Mouse (Mus musculus): ENCODE data around the gene E030018B13Rik. TPM values are rescaled to one million over a fixed set of nuclear protein-coding genes. Genes with fewer than 3 reads are reported as not detected.

Gene E030018B13Rik
- polyA plus RNA-seq, 1 experiment: not detected

GRCm38 (mm10) chr7:63938066-63938913 is 21.6 kb downstream of the E030018B13Rik start:
- Histone ChIP-seq H3K27me3 (ENCODE audit: control insufficient read depth) (no peaks in the 10 kb centered on the region), H3K4me3 (replicated peaks) (peak overlapping the region; percentile 76), H3K36me3 (ENCODE audit: control insufficient read depth) (peaks cover 14% of the 10 kb centered on the region), H3K9me3 (ENCODE audit: control insufficient read depth, low read length) (no peaks in the 10 kb centered on the region), H3K4me1 (ENCODE audit: control insufficient read depth) (peaks cover 86% of the 10 kb centered on the region)
- TF ChIP-seq TAL1 (IDR thresholded peaks at IDR 0.05; ENCODE audit: low read length) (no peak), GATA1 (IDR thresholded peaks at IDR 0.05; ENCODE audit: low read length) (no peak)

- peak within 1 kb of the TSS; percentile 76 for H3K4me3 ChIP-seq (replicated peaks)
- no peaks in the 10 kb centered on the region for H3K9me3 ChIP-seq (ENCODE audit: control insufficient read depth, low read length)
- peaks cover 79% of the 10 kb centered on the region for H3K4me1 ChIP-seq (ENCODE audit: control insufficient read depth)
- no peak for TF ChIP-seq TAL1 (IDR thresholded peaks at IDR 0.05; ENCODE audit: low read length)
- TF ChIP-seq GATA1 (IDR thresholded peaks at IDR 0.05; ENCODE audit: low read length): no peak
- H3K36me3 ChIP-seq (ENCODE audit: control insufficient read depth): peaks cover 7% of the 10 kb centered on the region
- H3K27me3 ChIP-seq (ENCODE audit: control insufficient read depth): no peaks in the 10 kb centered on the region
Observed at GRCm38 (mm10) chr7:63938914-63939396, 22.3 kb downstream of the E030018B13Rik start, which contains the start of gene Klf13. Gene Klf13, minus strand, starts transcription at chr7:63938915.

- Histone ChIP-seq H3K9me3 (ENCODE audit: control insufficient read depth, low read length) (no peaks in the 10 kb centered on the region), H3K27me3 (ENCODE audit: control insufficient read depth) (no peaks in the 10 kb centered on the region), H3K4me1 (ENCODE audit: control insufficient read depth) (peaks cover 74% of the 10 kb centered on the region), H3K4me3 (replicated peaks) (peak overlapping the region; percentile 76), H3K36me3 (ENCODE audit: control insufficient read depth) (peaks cover 5% of the 10 kb centered on the region)
- TF ChIP-seq TAL1 (IDR thresholded peaks at IDR 0.05; ENCODE audit: low read length) (no peak), GATA1 (IDR thresholded peaks at IDR 0.05; ENCODE audit: low read length) (no peak)
Observed at GRCm38 (mm10) chr7:63939397-63939951, 22.8 kb downstream of the E030018B13Rik start.

GRCm38 (mm10) chr7:63940321-63940720 is 23.7 kb downstream of the E030018B13Rik start:
- Histone ChIP-seq H3K36me3 (ENCODE audit: control insufficient read depth) (peaks cover under 1% of the 10 kb centered on the region), H3K4me3 (replicated peaks) (peak overlapping the region; percentile 76), H3K9me3 (ENCODE audit: control insufficient read depth, low read length) (no peaks in the 10 kb centered on the region), H3K4me1 (ENCODE audit: control insufficient read depth) (peaks cover 66% of the 10 kb centered on the region), H3K27me3 (ENCODE audit: control insufficient read depth) (peaks cover 1% of the 10 kb centered on the region; the same call in 1 of the 2 replicates)
- TF ChIP-seq GATA1 (IDR thresholded peaks at IDR 0.05; ENCODE audit: low read length) (no peak), TAL1 (IDR thresholded peaks at IDR 0.05; ENCODE audit: low read length) (no peak)

- Histone ChIP-seq H3K36me3 (ENCODE audit: control insufficient read depth) (no peaks in the 10 kb centered on the region), H3K4me3 (replicated peaks) (no peak overlapping the region), H3K4me1 (ENCODE audit: control insufficient read depth) (peaks cover 59% of the 10 kb centered on the region), H3K27me3 (ENCODE audit: control insufficient read depth) (peaks cover 2% of the 10 kb centered on the region; the same call in 1 of the 2 replicates), H3K9me3 (ENCODE audit: control insufficient read depth, low read length) (no peaks in the 10 kb centered on the region)
- no peak for TF ChIP-seq TAL1 (IDR thresholded peaks at IDR 0.05; ENCODE audit: low read length)
- no peak for TF ChIP-seq GATA1 (IDR thresholded peaks at IDR 0.05; ENCODE audit: low read length)
Observed at GRCm38 (mm10) chr7:63941050-63941449, 24.4 kb downstream of the E030018B13Rik start.

- Histone ChIP-seq H3K27me3 (ENCODE audit: control insufficient read depth) (peaks cover 2% of the 10 kb centered on the region; the same call in 1 of the 2 replicates), H3K4me3 (replicated peaks) (no peak overlapping the region), H3K36me3 (ENCODE audit: control insufficient read depth) (no peaks in the 10 kb centered on the region), H3K4me1 (ENCODE audit: control insufficient read depth) (peaks cover 54% of the 10 kb centered on the region), H3K9me3 (ENCODE audit: control insufficient read depth, low read length) (no peaks in the 10 kb centered on the region)
- TF ChIP-seq GATA1 (IDR thresholded peaks at IDR 0.05; ENCODE audit: low read length): 0 out of 2 replicates have a peak, but pooled peaks have one; percentile 14
- TF ChIP-seq TAL1 (IDR thresholded peaks at IDR 0.05; ENCODE audit: low read length): peak; percentile 31; the same call in 2 of the 3 replicates
Observed at GRCm38 (mm10) chr7:63941501-63941900, 24.8 kb downstream of the E030018B13Rik start.

GRCm38 (mm10) chr7:63943946-63944345 is 27.3 kb downstream of the E030018B13Rik start:
- Histone ChIP-seq H3K9me3 (ENCODE audit: control insufficient read depth, low read length) (no peaks in the 10 kb centered on the region), H3K4me3 (replicated peaks) (no peak overlapping the region), H3K27me3 (ENCODE audit: control insufficient read depth) (peaks cover 2% of the 10 kb centered on the region; the same call in 1 of the 2 replicates), H3K36me3 (ENCODE audit: control insufficient read depth) (no peaks in the 10 kb centered on the region), H3K4me1 (ENCODE audit: control insufficient read depth) (peaks cover 47% of the 10 kb centered on the region)
- TF ChIP-seq TAL1 (IDR thresholded peaks at IDR 0.05; ENCODE audit: low read length): no peak
- TF ChIP-seq GATA1 (IDR thresholded peaks at IDR 0.05; ENCODE audit: low read length): no peak

- no peak overlapping the region for H3K4me3 ChIP-seq (replicated peaks)
- peaks cover 33% of the 10 kb centered on the region for H3K4me1 ChIP-seq (ENCODE audit: control insufficient read depth)
- no peaks in the 10 kb centered on the region for H3K36me3 ChIP-seq (ENCODE audit: control insufficient read depth)
- TF ChIP-seq GATA1 (IDR thresholded peaks at IDR 0.05; ENCODE audit: low read length) (no peak), TAL1 (IDR thresholded peaks at IDR 0.05; ENCODE audit: low read length) (no peak)
- H3K9me3 ChIP-seq (ENCODE audit: control insufficient read depth, low read length): no peaks in the 10 kb centered on the region
- peaks cover 2% of the 10 kb centered on the region; the same call in 1 of the 2 replicates for H3K27me3 ChIP-seq (ENCODE audit: control insufficient read depth)
Observed at GRCm38 (mm10) chr7:63947514-63948487, 31.1 kb downstream of the E030018B13Rik start.

Data from erythroblast, embryonic 14.5 days (primary cell).